8 mouse cellular contexts compared by ENCODE assay signal in genomic region chr7:38073782-38074181, GRCm38 (mm10). TPM values are rescaled to one million over a fixed set of nuclear protein-coding genes. Genes with fewer than 3 reads are reported as not detected.
DNase-seq lines count a peak whose midpoint lies in the region; ATAC-seq and TF ChIP-seq lines count a peak whose summit lies in the region.

No protein-coding gene starts in this region.

- H3K27me3 ChIP-seq in intestine, embryonic 14.5 days (replicated peaks; ENCODE audit: control insufficient read depth, insufficient read depth, low read length): peaks cover 4% of the 10 kb centered on the region; the same call in 1 of the 2 replicates
- no peaks in the 10 kb centered on the region for H3K27me3 ChIP-seq in small intestine, adult 2 months (ENCODE audit: control insufficient read depth, insufficient read depth, low read length)

- H3K36me3 ChIP-seq in intestine, embryonic 14.5 days (ENCODE audit: control insufficient read depth, insufficient read depth, low read length): no peaks in the 10 kb centered on the region
- no peaks in the 10 kb centered on the region for H3K36me3 ChIP-seq in small intestine, adult 2 months (ENCODE audit: control insufficient read depth, insufficient read depth, low read length)

- peak; percentile 72 for ATAC-seq in frontal cortex, adult (ENCODE audit: low TSS enrichment)
- peak; percentile 67; the same call in 1 of the 2 replicates for ATAC-seq in intestine, embryonic 14.5 days (replicated peaks; ENCODE audit: low FRiP score, low TSS enrichment, low read depth)
- peak; percentile 81 for ATAC-seq in megakaryocyte-erythroid progenitor cell, adult 5-6 weeks (replicated peaks; ENCODE audit: low FRiP score, low TSS enrichment, poor library complexity, severe bottlenecking)

- H3K27ac ChIP-seq in intestine, embryonic 14.5 days (ENCODE audit: low read depth): no peak overlapping the region
- H3K27ac ChIP-seq in small intestine, adult 2 months (ENCODE audit: insufficient read depth, low read depth, low read length): no peak overlapping the region

- TF ChIP-seq POLR2A in small intestine, adult 2 months (IDR thresholded peaks at IDR 0.05; ENCODE audit: low read depth, low read length): no peak

- TF ChIP-seq CTCF in small intestine, adult 2 months (IDR thresholded peaks at IDR 0.05; ENCODE audit: extremely low read depth, insufficient read length, insufficient replicate concordance, low read depth, low read length): peak; percentile 77; the same call in 1 of the 2 replicates

- WGBS in intestine, embryonic 14.5 days: 22% methylated on average over 3 of the region's 3 CpGs
- 23% methylated on average over 3 of the region's 3 CpGs for WGBS in small intestine, adult 2 months

- no peak overlapping the region for H3K9ac ChIP-seq in intestine, embryonic 14.5 days (ENCODE audit: low read length)

- no peak overlapping the region for H3K4me2 ChIP-seq in intestine, embryonic 14.5 days (ENCODE audit: low read length)

- H3K4me1 ChIP-seq in intestine, embryonic 14.5 days (replicated peaks; ENCODE audit: control insufficient read depth, insufficient read depth, low read length): 0 out of 2 replicates have a peak, but pooled peaks cover 4% of the 10 kb centered on the region
- H3K4me1 ChIP-seq in small intestine, adult 2 months (ENCODE audit: control insufficient read depth, insufficient read depth, insufficient read length, low read length): no peaks in the 10 kb centered on the region

- intact Hi-C loops in left cerebral cortex, postnatal 14 days (cut with DNase I): loop anchor here (5.0 kb wide), 1 partner anchor 701 kb away; no protein-coding TSS in a partner anchor

- no peak overlapping the region for H3K4me3 ChIP-seq in intestine, embryonic 14.5 days (ENCODE audit: low read depth, low read length)
- no peak overlapping the region for H3K4me3 ChIP-seq in small intestine, adult 2 months (ENCODE audit: low read depth, low read length)

- H3K9me3 ChIP-seq in intestine, embryonic 14.5 days (ENCODE audit: control insufficient read depth, low read length): no peaks in the 10 kb centered on the region

- peak; percentile 32 to 73 for DNase-seq in spleen, postnatal 4 days (ENCODE audit: low spot score in 2 of 2)
- no peak for DNase-seq in spleen, adult 12 weeks (ENCODE audit: low spot score)
- DNase-seq in cerebellum, adult 11-12 months: peak; percentile 71
- no peak for DNase-seq in intestine, embryonic 14.5 days (ENCODE audit: low spot score)
- DNase-seq in left cerebral cortex, postnatal 14 days (ENCODE audit: low spot score in 2 of 2): peak; percentile 69 to 77

RNA-seq across cellular contexts. Expression of gene Ccne1, which starts 33.6 kb away (rescaled TPM):
- 72.6 and 74.7 TPM in 2 replicates for polyA plus RNA-seq in intestine, embryonic 14.5 days (2014; fragmentation: Nextera tagmentation; extraction: Ambion mirVana)
- total RNA-seq in left cerebral cortex, postnatal 14 days (2021): 10 to 100 TPM; 15.3 to 19.5 TPM
- 111 and 130 TPM in 2 replicates for total RNA-seq in megakaryocyte-erythroid progenitor cell, adult 5-6 weeks (2014; fragmentation: Nextera tagmentation)
- 99.0 and 164 TPM in 2 replicates for total RNA-seq in megakaryocyte-erythroid progenitor cell, adult 5-6 weeks (2017)
- 3.1 and 5.0 TPM in 2 replicates for polyA plus RNA-seq in small intestine, adult 2 months (2012; rRNA removed)

RNA-seq across cellular contexts. Expression of gene Uri1, which starts 50.4 kb away (rescaled TPM):
- polyA plus RNA-seq in intestine, embryonic 14.5 days (2014; fragmentation: Nextera tagmentation; extraction: Ambion mirVana): 51.3 and 51.6 TPM in 2 replicates
- 10 to 100 TPM; 51.1 to 55.4 TPM for total RNA-seq in left cerebral cortex, postnatal 14 days (2021)
- 45.5 and 75.1 TPM in 2 replicates for total RNA-seq in megakaryocyte-erythroid progenitor cell, adult 5-6 weeks (2014; fragmentation: Nextera tagmentation)
- 72.2 and 75.2 TPM in 2 replicates for total RNA-seq in megakaryocyte-erythroid progenitor cell, adult 5-6 weeks (2017)
- polyA plus RNA-seq in small intestine, adult 2 months (2012; rRNA removed): 1.9 and 3.8 TPM in 2 replicates

Comparison
In these comparisons a context has a peak if more than half of its experiments do, and no peak if none do; other contexts are left out.
1. DNase-seq: peak in spleen, postnatal 4 days (2 of 2), cerebellum, adult 11-12 months (single experiment) and left cerebral cortex, postnatal 14 days (2 of 2); none in spleen, adult 12 weeks (single experiment) and intestine, embryonic 14.5 days (single experiment).
2. RNA of gene Ccne1, which starts 33.6 kb away (total RNA-seq): 99.0 to 164 TPM in megakaryocyte-erythroid progenitor cell, adult 5-6 weeks; 15.3 to 19.5 TPM in left cerebral cortex, postnatal 14 days; every median in the first group is over 4 times any median in the second.
3. Peak in every context shown above with its lines, with median percentiles within 50 percentile points of each other: ATAC-seq.